Mouse (Mus musculus) heart, postnatal 0 days (tissue): ENCODE data around the gene Agl.

ENCODE experiments used
- CTCF ChIP-seq: IDR thresholded peaks from 2 replicates; pipeline ENCODE4 v1.5.1; 2016; ENCODE audit warnings: antibody characterized with exemption, control low read depth, low read depth
- EP300 ChIP-seq: IDR thresholded peaks from 2 replicates; pipeline ENCODE4 v1.6.1; 2016; ENCODE audit warnings: antibody characterized with exemption, low read depth

GRCm38 (mm10) chr3:116833491-116833890 lies 25.5 kb upstream of the Agl start:
- TF ChIP-seq EP300 (no peak), CTCF (no peak)
